Comparison of ENCODE assay signal across 10 mouse cellular contexts in genomic region chr2:74752431-74753174, GRCm38 (mm10). TPM values are rescaled to one million over a fixed set of nuclear protein-coding genes. Genes with fewer than 3 reads are reported as not detected.
DNase-seq lines count a peak whose midpoint lies in the region; ATAC-seq and TF ChIP-seq lines count a peak whose summit lies in the region.
"Had no signal": no experiment of that assay in that cellular context is flagged by ENCODE, and none has a peak within 500 bp of the region (broad histone marks: within the 10 kb centered on the region; RNA-seq: fewer than 3 reads in every experiment).

No protein-coding gene starts in this region.

- ATAC-seq in forebrain, postnatal 0 days: no peak
- no peak for ATAC-seq in limb, embryonic 14.5 days (ENCODE audit: low FRiP score, low read depth)

- peaks cover 26% of the 10 kb centered on the region for H3K4me1 ChIP-seq in forebrain, embryonic 10.5 days
- no peaks in the 10 kb centered on the region for H3K4me1 ChIP-seq in forebrain, postnatal 0 days (ENCODE audit: insufficient read depth)
- H3K4me1 ChIP-seq in limb, embryonic 14.5 days (ENCODE audit: control insufficient read depth, insufficient read depth, low read length): peaks cover 15% of the 10 kb centered on the region

- DNase-seq in forebrain, embryonic 10.5 days (ENCODE audit: extremely low spot score, low spot score): no peak
- DNase-seq in forebrain, postnatal 0 days: no peak
- peak; percentile 25 for DNase-seq in ovary, postnatal 36 days (ENCODE audit: low spot score)
- no peak for DNase-seq in ovary, postnatal 14 days (ENCODE audit: low spot score)
- DNase-seq in limb, embryonic 14.5 days (ENCODE audit: low spot score): no peak
- peak; percentile 17 for DNase-seq in yolk sac, embryonic 10.5 days (ENCODE audit: low spot score)
- DNase-seq in gastrocnemius, postnatal 36 days: no peak
- no peak for DNase-seq in right cerebral cortex, adult 2 months (ENCODE audit: low spot score in 2 of 2)
- DNase-seq: thymus, adult 2 months had no signal

- H3K9ac ChIP-seq in forebrain, postnatal 0 days: no peak overlapping the region
- no peak overlapping the region; the same call in 1 of the 2 replicates for H3K9ac ChIP-seq in limb, embryonic 14.5 days (ENCODE audit: low read depth, low read length, severe bottlenecking)

- no peak for TF ChIP-seq CTCF in forebrain, postnatal 0 days (IDR thresholded peaks at IDR 0.05; ENCODE audit: low read depth)

- H3K4me3 ChIP-seq in forebrain, embryonic 10.5 days: peak overlapping the region; percentile 38
- no peak overlapping the region for H3K4me3 ChIP-seq in forebrain, postnatal 0 days (ENCODE audit: low read depth, low read length)
- H3K4me3 ChIP-seq in limb, embryonic 14.5 days (replicated peaks; ENCODE audit: low read length): peak overlapping the region; percentile 31

- no peak overlapping the region for H3K4me2 ChIP-seq in forebrain, postnatal 0 days (ENCODE audit: low read depth)
- H3K4me2 ChIP-seq in limb, embryonic 14.5 days (replicated peaks; ENCODE audit: low read depth, low read length, severe bottlenecking): peak overlapping the region; percentile 61

- peaks cover 100% of the 10 kb centered on the region for H3K27me3 ChIP-seq in forebrain, embryonic 10.5 days (ENCODE audit: poor library complexity, severe bottlenecking)
- peaks cover 95% of the 10 kb centered on the region for H3K27me3 ChIP-seq in forebrain, postnatal 0 days (ENCODE audit: insufficient read depth, low read length)
- peaks cover 74% of the 10 kb centered on the region for H3K27me3 ChIP-seq in limb, embryonic 14.5 days (ENCODE audit: control insufficient read depth, insufficient read depth, low read length)

- H3K36me3 ChIP-seq in forebrain, embryonic 10.5 days (replicated peaks): no peaks in the 10 kb centered on the region
- no peaks in the 10 kb centered on the region for H3K36me3 ChIP-seq in forebrain, postnatal 0 days (ENCODE audit: insufficient read depth)
- no peaks in the 10 kb centered on the region for H3K36me3 ChIP-seq in limb, embryonic 14.5 days (ENCODE audit: control insufficient read depth, insufficient read depth, low read length)

- H3K9me3 ChIP-seq in forebrain, embryonic 10.5 days: no peaks in the 10 kb centered on the region
- H3K9me3 ChIP-seq in forebrain, postnatal 0 days (ENCODE audit: low read length): 0 out of 2 replicates have a peak, but pooled peaks cover 3% of the 10 kb centered on the region
- H3K9me3 ChIP-seq in limb, embryonic 14.5 days (ENCODE audit: control insufficient read depth, low read length): no peaks in the 10 kb centered on the region

- intact Hi-C loops in gastrocnemius, postnatal 36 days (cut with DNase I): no loop called here

- TF ChIP-seq POLR2A in limb, embryonic 14.5 days (IDR thresholded peaks at IDR 0.05; ENCODE audit: borderline replicate concordance, extremely low read depth, insufficient read depth, insufficient read length): no peak

- WGBS in forebrain, embryonic 10.5 days: under 1% methylated on average over 45 of the region's 45 CpGs
- WGBS in forebrain, postnatal 0 days: 1% methylated on average over 45 of the region's 45 CpGs
- WGBS in limb, embryonic 14.5 days: 4% methylated on average over 44 of the region's 45 CpGs

- no peak overlapping the region for H3K27ac ChIP-seq in forebrain, embryonic 10.5 days
- no peak overlapping the region for H3K27ac ChIP-seq in forebrain, postnatal 0 days (ENCODE audit: low read depth, low read length)
- no peak overlapping the region for H3K27ac ChIP-seq in limb, embryonic 14.5 days (replicated peaks; ENCODE audit: low read depth, low read length)

RNA-seq across cellular contexts. Expression of gene Hoxd1, which starts 10.2 kb away (rescaled TPM):
- polyA plus RNA-seq in forebrain, embryonic 10.5 days (2016; fragmentation: Nextera tagmentation; extraction: Ambion mirVana): not detected in 2 replicates
- not detected in 2 replicates for total RNA-seq in forebrain, postnatal 0 days (2014; rRNA removed)
- polyA plus RNA-seq in forebrain, postnatal 0 days (2015; fragmentation: Nextera tagmentation; extraction: Ambion mirVana): not detected in 2 replicates
- 0.50 and 0.59 TPM in 2 replicates for polyA plus RNA-seq in limb, embryonic 14.5 days (2012; rRNA removed)
- 0.44 and 0.48 TPM in 2 replicates for polyA plus RNA-seq in limb, embryonic 14.5 days (2014; fragmentation: Nextera tagmentation; extraction: Ambion mirVana)
- total RNA-seq in gastrocnemius, postnatal 36 days (2021): not detected
- total RNA-seq: common myeloid progenitor, adult 5-6 weeks had no signal

RNA-seq across cellular contexts. Expression of gene Gm28230, which starts 26.1 kb away (rescaled TPM):
- not detected in 2 replicates for polyA plus RNA-seq in forebrain, embryonic 10.5 days (2016; fragmentation: Nextera tagmentation; extraction: Ambion mirVana)
- not detected in 2 replicates for total RNA-seq in forebrain, postnatal 0 days (2014; rRNA removed)
- polyA plus RNA-seq in forebrain, postnatal 0 days (2015; fragmentation: Nextera tagmentation; extraction: Ambion mirVana): not detected in 2 replicates
- 5.0 and 5.9 TPM in 2 replicates for polyA plus RNA-seq in limb, embryonic 14.5 days (2012; rRNA removed)
- 0.18 and 0.21 TPM in 2 replicates for polyA plus RNA-seq in limb, embryonic 14.5 days (2014; fragmentation: Nextera tagmentation; extraction: Ambion mirVana)
- under 1 TPM in 1 of 2 experiments, not detected in 1; 0.12 TPM for total RNA-seq in gastrocnemius, postnatal 36 days (2021)
- total RNA-seq: common myeloid progenitor, adult 5-6 weeks had no signal

RNA-seq across cellular contexts. Expression of gene Hoxd4, which starts 40.9 kb away (rescaled TPM):
- not detected in 2 replicates for polyA plus RNA-seq in forebrain, embryonic 10.5 days (2016; fragmentation: Nextera tagmentation; extraction: Ambion mirVana)
- not detected in 2 replicates for total RNA-seq in forebrain, postnatal 0 days (2014; rRNA removed)
- not detected in 2 replicates for polyA plus RNA-seq in forebrain, postnatal 0 days (2015; fragmentation: Nextera tagmentation; extraction: Ambion mirVana)
- polyA plus RNA-seq in limb, embryonic 14.5 days (2012; rRNA removed): 14.7 and 17.8 TPM in 2 replicates
- 0.63 and 0.73 TPM in 2 replicates for polyA plus RNA-seq in limb, embryonic 14.5 days (2014; fragmentation: Nextera tagmentation; extraction: Ambion mirVana)
- 1 to 10 TPM; 1.1 to 1.5 TPM for total RNA-seq in gastrocnemius, postnatal 36 days (2021)
- total RNA-seq: common myeloid progenitor, adult 5-6 weeks had no signal

RNA-seq across cellular contexts. Expression of gene Hoxd3, which starts 40.9 kb away (rescaled TPM):
- polyA plus RNA-seq in forebrain, embryonic 10.5 days (2016; fragmentation: Nextera tagmentation; extraction: Ambion mirVana): 0.10 TPM in 1 of 2 replicates, not detected in the other
- total RNA-seq in forebrain, postnatal 0 days (2014; rRNA removed): not detected in 2 replicates
- not detected in 2 replicates for polyA plus RNA-seq in forebrain, postnatal 0 days (2015; fragmentation: Nextera tagmentation; extraction: Ambion mirVana)
- 2.3 and 2.8 TPM in 2 replicates for polyA plus RNA-seq in limb, embryonic 14.5 days (2012; rRNA removed)
- 0.59 and 0.95 TPM in 2 replicates for polyA plus RNA-seq in limb, embryonic 14.5 days (2014; fragmentation: Nextera tagmentation; extraction: Ambion mirVana)
- total RNA-seq in gastrocnemius, postnatal 36 days (2021): under 1 TPM in 1 of 2 experiments, not detected in 1; 0.32 TPM
- total RNA-seq: common myeloid progenitor, adult 5-6 weeks had no signal

RNA-seq across cellular contexts. Expression of gene Hoxd8, which starts 48.2 kb away (rescaled TPM):
- polyA plus RNA-seq in forebrain, embryonic 10.5 days (2016; fragmentation: Nextera tagmentation; extraction: Ambion mirVana): not detected in 2 replicates
- 0.10 TPM in 1 of 2 replicates, not detected in the other for total RNA-seq in forebrain, postnatal 0 days (2014; rRNA removed)
- 0.22 TPM in 1 of 2 replicates, not detected in the other for polyA plus RNA-seq in forebrain, postnatal 0 days (2015; fragmentation: Nextera tagmentation; extraction: Ambion mirVana)
- polyA plus RNA-seq in limb, embryonic 14.5 days (2012; rRNA removed): 12.7 and 13.1 TPM in 2 replicates
- polyA plus RNA-seq in limb, embryonic 14.5 days (2014; fragmentation: Nextera tagmentation; extraction: Ambion mirVana): 11.4 and 12.8 TPM in 2 replicates
- 10 to 100 TPM; 38.1 to 38.5 TPM for total RNA-seq in gastrocnemius, postnatal 36 days (2021)
- total RNA-seq: common myeloid progenitor, adult 5-6 weeks had no signal

Comparison
In these comparisons a context has a peak if more than half of its experiments do, and no peak if none do; other contexts are left out.
1. DNase-seq: peak in ovary, postnatal 36 days (single experiment) and yolk sac, embryonic 10.5 days (single experiment); none in forebrain, embryonic 10.5 days (single experiment), forebrain, postnatal 0 days (single experiment), ovary, postnatal 14 days (single experiment), limb, embryonic 14.5 days (single experiment), gastrocnemius, postnatal 36 days (0 of 2) and right cerebral cortex, adult 2 months (0 of 2).